Mouse (Mus musculus) E14TG2a.4 (cell line): ENCODE results near the gene Bcl2l1.
A peak's percentile ranks its signal among the peaks of the same experiment; 100 is the strongest.

ENCODE experiments used
- CTCF ChIP-seq: conservative IDR thresholded peaks from 2 replicates; pipeline ENCODE4 v1.5.1; 2014; ENCODE audit warnings: low read length
- NANOG ChIP-seq: IDR thresholded peaks from 2 replicates; pipeline ENCODE4 v1.6.1; 2014; ENCODE audit warnings: borderline replicate concordance, low read length, mixed read lengths
- POU5F1 ChIP-seq: IDR thresholded peaks from 2 replicates; pipeline ENCODE4 v1.6.1; 2014; ENCODE audit warnings: low read length, borderline replicate concordance

DNA sequence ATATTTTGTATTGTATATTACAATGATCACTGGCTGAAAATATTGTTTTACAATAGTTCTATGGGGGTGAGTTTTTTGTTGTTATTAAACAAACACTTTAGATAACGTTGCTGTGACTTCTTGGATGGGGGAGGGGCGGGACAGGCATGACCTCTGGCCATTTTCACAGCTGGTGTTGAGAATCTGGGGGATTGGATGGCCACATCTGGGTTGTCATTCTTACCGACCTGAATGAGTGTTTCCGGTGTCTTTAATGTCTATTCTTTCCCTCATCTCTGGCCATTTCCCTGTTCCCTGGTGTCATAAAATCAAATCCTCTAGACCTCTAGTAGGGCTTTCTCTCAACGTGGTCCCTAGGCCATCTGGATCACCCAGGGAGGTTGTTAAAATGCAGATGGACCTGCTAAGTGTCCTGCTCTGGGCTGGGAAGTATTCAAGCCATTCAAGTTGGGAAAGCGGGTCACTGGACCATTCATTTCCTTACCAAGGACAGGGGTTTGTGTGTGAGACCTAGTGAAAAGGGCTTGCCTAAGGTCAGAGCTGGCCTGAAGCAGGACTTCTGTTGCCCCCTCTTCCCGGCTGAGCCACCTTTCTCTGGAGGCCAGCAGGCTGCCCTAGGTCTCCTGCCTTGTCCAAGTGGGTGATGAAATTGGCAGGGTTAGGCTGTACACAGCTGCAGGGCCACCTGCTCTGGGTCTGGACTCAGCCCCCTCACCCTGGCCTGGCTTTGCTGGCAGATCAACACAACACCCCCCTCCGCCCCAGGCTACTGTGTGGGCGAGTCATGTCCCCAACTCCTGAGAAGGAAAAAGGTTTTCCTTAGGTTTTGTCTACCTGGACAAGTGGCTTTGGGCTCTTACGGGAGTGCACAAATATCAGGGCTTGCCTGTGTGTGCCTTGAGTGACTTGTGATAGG lies 94.0 kb downstream of the Bcl2l1 start:
- TF ChIP-seq CTCF = no peak
- peak; percentile 51 for TF ChIP-seq NANOG
- no peak for TF ChIP-seq POU5F1
